Mouse (Mus musculus): Measurements from ENCODE around the gene Vps13d. TPM values are rescaled to one million over a fixed set of nuclear protein-coding genes. Genes with fewer than 3 reads are reported as not detected.

The Vps13d gene
- polyA plus RNA-seq, 1 experiment from 2014 or later = 8.8 TPM

GRCm38 (mm10) chr4:145011156-145011555, 183.6 kb downstream of the Vps13d start:
- Histone ChIP-seq H3K9ac (no peak overlapping the region), H3K4me1 (peaks cover 39% of the 10 kb centered on the region), H3K4me2 (no peak overlapping the region), H3K36me3 (no peaks in the 10 kb centered on the region; the same call in 1 of the 2 replicates), H3K27me3 (replicated peaks) (no peaks in the 10 kb centered on the region), H3K27ac (no peak overlapping the region), H3K4me3 (replicated peaks) (no peak overlapping the region), H3K9me3 (no peaks in the 10 kb centered on the region)
- no peak for ATAC-seq (ENCODE audit: insufficient read depth, low FRiP score, low read depth)
- 64% methylated on average over 3 of the region's 3 CpGs for WGBS

- Histone ChIP-seq H3K4me2 (no peak overlapping the region), H3K9me3 (no peaks in the 10 kb centered on the region), H3K27ac (0 out of 2 replicates have a peak overlapping the region, but pooled peaks have one; percentile 18), H3K9ac (no peak overlapping the region), H3K4me1 (peaks cover 37% of the 10 kb centered on the region), H3K36me3 (no peaks in the 10 kb centered on the region), H3K27me3 (replicated peaks) (no peaks in the 10 kb centered on the region), H3K4me3 (replicated peaks) (no peak overlapping the region)
- 52% methylated on average over 7 of the region's 7 CpGs for WGBS
- ATAC-seq (ENCODE audit: insufficient read depth, low FRiP score, low read depth) = peak; percentile 1; the same call in 1 of the 2 replicates
Measured at GRCm38 (mm10) chr4:145009934-145010333, 184.9 kb downstream of the Vps13d start.

GRCm38 (mm10) chr4:145009437-145009836, 185.4 kb downstream of the Vps13d start:
- Histone ChIP-seq H3K9ac (no peak overlapping the region), H3K27me3 (replicated peaks) (no peaks in the 10 kb centered on the region), H3K36me3 (no peaks in the 10 kb centered on the region), H3K4me1 (peaks cover 32% of the 10 kb centered on the region), H3K9me3 (no peaks in the 10 kb centered on the region), H3K27ac (0 out of 2 replicates have a peak overlapping the region, but pooled peaks have one; percentile 18), H3K4me2 (no peak overlapping the region), H3K4me3 (replicated peaks) (no peak overlapping the region)
- WGBS = 45% methylated on average over 3 of the region's 3 CpGs
- 0 out of 2 replicates have a peak, but pooled peaks have one; percentile 10 for ATAC-seq (ENCODE audit: insufficient read depth, low FRiP score, low read depth)

- Histone ChIP-seq H3K27me3 (replicated peaks) (no peaks in the 10 kb centered on the region), H3K9me3 (no peaks in the 10 kb centered on the region), H3K4me3 (replicated peaks) (no peak overlapping the region), H3K36me3 (no peaks in the 10 kb centered on the region), H3K4me2 (no peak overlapping the region), H3K4me1 (peaks cover 14% of the 10 kb centered on the region), H3K27ac (no peak overlapping the region), H3K9ac (no peak overlapping the region)
- no peak for ATAC-seq (ENCODE audit: insufficient read depth, low FRiP score, low read depth)
- WGBS = 96% methylated on average over 4 of the region's 4 CpGs
Measured at GRCm38 (mm10) chr4:145005943-145006545, 188.8 kb downstream of the Vps13d start.

GRCm38 (mm10) chr4:145004176-145004575, 190.6 kb downstream of the Vps13d start:
- Histone ChIP-seq H3K36me3 (no peaks in the 10 kb centered on the region), H3K9ac (no peak overlapping the region), H3K27me3 (replicated peaks) (no peaks in the 10 kb centered on the region), H3K27ac (no peak overlapping the region), H3K4me1 (peaks cover 18% of the 10 kb centered on the region), H3K9me3 (no peaks in the 10 kb centered on the region), H3K4me2 (no peak overlapping the region), H3K4me3 (replicated peaks) (no peak overlapping the region)
- no peak for ATAC-seq (ENCODE audit: insufficient read depth, low FRiP score, low read depth)
- WGBS = 53% methylated on average over 6 of the region's 6 CpGs

GRCm38 (mm10) chr4:145002733-145003132, 192.1 kb downstream of the Vps13d start:
- ATAC-seq (ENCODE audit: insufficient read depth, low FRiP score, low read depth) = no peak
- H3K9me3 ChIP-seq = no peaks in the 10 kb centered on the region
- no peak overlapping the region for H3K27ac ChIP-seq
- no peaks in the 10 kb centered on the region for H3K27me3 ChIP-seq (replicated peaks)
- no peak overlapping the region for H3K4me3 ChIP-seq (replicated peaks)
- peaks cover 31% of the 10 kb centered on the region for H3K4me1 ChIP-seq
- 73% methylated on average over 1 of the region's 1 CpGs for WGBS
- no peak overlapping the region for H3K9ac ChIP-seq
- H3K36me3 ChIP-seq = no peaks in the 10 kb centered on the region
- H3K4me2 ChIP-seq = no peak overlapping the region

- H3K4me1 ChIP-seq = peaks cover 44% of the 10 kb centered on the region
- H3K9ac ChIP-seq = no peak overlapping the region
Measured at GRCm38 (mm10) chr4:144999903-145000382, 194.9 kb downstream of the Vps13d start.

GRCm38 (mm10) chr4:144999572-144999880, 195.3 kb downstream of the Vps13d start:
- H3K36me3 ChIP-seq = no peaks in the 10 kb centered on the region
- peak; percentile 14; the same call in 1 of the 2 replicates for ATAC-seq (ENCODE audit: insufficient read depth, low FRiP score, low read depth)
- H3K4me3 ChIP-seq (replicated peaks) = no peak overlapping the region
- H3K9me3 ChIP-seq = no peaks in the 10 kb centered on the region
- H3K4me1 ChIP-seq = peaks cover 44% of the 10 kb centered on the region
- 6% methylated on average over 6 of the region's 6 CpGs for WGBS
- peak overlapping the region; percentile 14; the same call in 1 of the 2 replicates for H3K4me2 ChIP-seq
- H3K9ac ChIP-seq = no peak overlapping the region
- no peaks in the 10 kb centered on the region for H3K27me3 ChIP-seq (replicated peaks)
- H3K27ac ChIP-seq = peak overlapping the region; percentile 92

More at GRCm38 (mm10) chr4:144999903-145000382, 194.9 kb downstream of the Vps13d start:
- Histone ChIP-seq H3K4me2 (peak overlapping the region; percentile 29), H3K27me3 (replicated peaks) (no peaks in the 10 kb centered on the region), H3K9me3 (no peaks in the 10 kb centered on the region), H3K27ac (peak overlapping the region; percentile 92), H3K36me3 (no peaks in the 10 kb centered on the region), H3K4me3 (replicated peaks) (no peak overlapping the region)
- ATAC-seq (ENCODE audit: insufficient read depth, low FRiP score, low read depth) = peak; percentile 87
- 10% methylated on average over 20 of the region's 20 CpGs for WGBS

GRCm38 (mm10) chr4:144998808-144999571, 195.8 kb downstream of the Vps13d start:
- ATAC-seq (ENCODE audit: insufficient read depth, low FRiP score, low read depth) = no peak; the same call in 1 of the 2 replicates
- no peaks in the 10 kb centered on the region for H3K9me3 ChIP-seq
- WGBS = 50% methylated on average over 2 of the region's 2 CpGs
- no peaks in the 10 kb centered on the region for H3K27me3 ChIP-seq (replicated peaks)
- H3K36me3 ChIP-seq = no peaks in the 10 kb centered on the region
- H3K4me3 ChIP-seq (replicated peaks) = no peak overlapping the region
- H3K4me2 ChIP-seq = peak overlapping the region; percentile 14; the same call in 1 of the 2 replicates
- peak overlapping the region; percentile 92 for H3K27ac ChIP-seq
- peaks cover 44% of the 10 kb centered on the region for H3K4me1 ChIP-seq
- no peak overlapping the region for H3K9ac ChIP-seq

GRCm38 (mm10) chr4:144997887-144998658, 196.7 kb downstream of the Vps13d start:
- no peak overlapping the region for H3K9ac ChIP-seq
- H3K4me2 ChIP-seq = no peak overlapping the region
- 40% methylated on average over 3 of the region's 3 CpGs for whole genome bisulfite sequencing
- H3K4me3 ChIP-seq (replicated peaks) = no peak overlapping the region
- H3K4me1 ChIP-seq = peaks cover 49% of the 10 kb centered on the region
- H3K27ac ChIP-seq = peak overlapping the region; percentile 92
- no peaks in the 10 kb centered on the region for H3K9me3 ChIP-seq
- no peaks in the 10 kb centered on the region for H3K36me3 ChIP-seq
- ATAC-seq (ENCODE audit: insufficient read depth, low FRiP score, low read depth) = no peak
- no peaks in the 10 kb centered on the region for H3K27me3 ChIP-seq (replicated peaks)

- ATAC-seq (ENCODE audit: insufficient read depth, low FRiP score, low read depth) = no peak
- Histone ChIP-seq H3K4me1 (peaks cover 52% of the 10 kb centered on the region), H3K9me3 (no peaks in the 10 kb centered on the region), H3K27ac (peak overlapping the region; percentile 92), H3K36me3 (no peaks in the 10 kb centered on the region), H3K9ac (no peak overlapping the region), H3K4me2 (no peak overlapping the region), H3K4me3 (replicated peaks) (no peak overlapping the region), H3K27me3 (replicated peaks) (no peaks in the 10 kb centered on the region)
- 50% methylated on average over 6 of the region's 6 CpGs for WGBS
Measured at GRCm38 (mm10) chr4:144996996-144997820, 197.6 kb downstream of the Vps13d start.

Measured in stomach, embryonic 15.5 days (tissue).